Mouse (Mus musculus): ENCODE measurements around the gene Gm49337. TPM values are rescaled to one million over a fixed set of nuclear protein-coding genes. Genes with fewer than 3 reads are reported as not detected.
"Not testable (repeated sequence)": the region's sequence is repeated elsewhere in the genome, so short reads cannot be mapped to it uniquely, and the experiment has no call there.

The Gm49337 gene
- polyA plus RNA-seq, 1 experiment from 2014 or later = not detected

- Histone ChIP-seq H3K27ac (replicated peaks) (no peak overlapping the region), H3K4me3 (0 out of 2 replicates have a peak overlapping the region, but pooled peaks have one; percentile 3), H3K9me3 (no peaks in the 10 kb centered on the region), H3K27me3 (no peaks in the 10 kb centered on the region), H3K4me1 (replicated peaks) (peaks cover 6% of the 10 kb centered on the region; the same call in 1 of the 2 replicates), H3K4me2 (peak overlapping the region; percentile 47), H3K9ac (peak overlapping the region; percentile 20; the same call in 1 of the 2 replicates), H3K36me3 (no peaks in the 10 kb centered on the region)
- ATAC-seq (ENCODE audit: low FRiP score, low read depth) = no peak
- WGBS = 4% methylated on average over 12 of the region's 12 CpGs
Observed at GRCm38 (mm10) chr4:116182745-116183144, 9.6 kb downstream of the Gm49337 start.

- Histone ChIP-seq H3K9me3 (no peaks in the 10 kb centered on the region), H3K27me3 (no peaks in the 10 kb centered on the region), H3K27ac (replicated peaks) (no peak overlapping the region), H3K4me2 (no peak overlapping the region), H3K4me1 (replicated peaks) (peaks cover 6% of the 10 kb centered on the region; the same call in 1 of the 2 replicates), H3K36me3 (no peaks in the 10 kb centered on the region), H3K4me3 (no peak overlapping the region), H3K9ac (no peak overlapping the region)
- no peak for ATAC-seq (ENCODE audit: low FRiP score, low read depth)
- WGBS = 95% methylated on average over 4 of the region's 4 CpGs
Observed at GRCm38 (mm10) chr4:116185083-116185482, 11.9 kb downstream of the Gm49337 start.

GRCm38 (mm10) chr4:116192286-116192835, 19.2 kb downstream of the Gm49337 start:
- H3K9me3 ChIP-seq = no peaks in the 10 kb centered on the region

GRCm38 (mm10) chr4:116193583-116194383, 20.6 kb downstream of the Gm49337 start:
- Histone ChIP-seq H3K4me1 (replicated peaks) (no peaks in the 10 kb centered on the region), H3K9me3 (no peaks in the 10 kb centered on the region), H3K4me2 (no peak overlapping the region), H3K27me3 (no peaks in the 10 kb centered on the region), H3K27ac (replicated peaks) (no peak overlapping the region), H3K36me3 (no peaks in the 10 kb centered on the region), H3K4me3 (no peak overlapping the region), H3K9ac (no peak overlapping the region)
- ATAC-seq (ENCODE audit: low FRiP score, low read depth) = no peak
- WGBS = 77% methylated on average over 9 of the region's 9 CpGs

More at GRCm38 (mm10) chr4:116192286-116192835, 19.2 kb downstream of the Gm49337 start:
- 67% methylated on average over 4 of the region's 4 CpGs for WGBS
- no peaks in the 10 kb centered on the region for H3K36me3 ChIP-seq
- no peak overlapping the region for H3K4me3 ChIP-seq
- H3K27ac ChIP-seq (replicated peaks) = no peak overlapping the region
- H3K27me3 ChIP-seq = no peaks in the 10 kb centered on the region
- H3K4me2 ChIP-seq = no peak overlapping the region
- no peak for ATAC-seq (ENCODE audit: low FRiP score, low read depth)
- no peaks in the 10 kb centered on the region for H3K4me1 ChIP-seq (replicated peaks)
- no peak overlapping the region for H3K9ac ChIP-seq

- no peak overlapping the region for H3K9ac ChIP-seq
- H3K27ac ChIP-seq (replicated peaks) = no peak overlapping the region
- no peak overlapping the region for H3K4me3 ChIP-seq
- no peaks in the 10 kb centered on the region for H3K4me1 ChIP-seq (replicated peaks)
- H3K9me3 ChIP-seq = no peaks in the 10 kb centered on the region
- H3K36me3 ChIP-seq = no peaks in the 10 kb centered on the region
- no peaks in the 10 kb centered on the region for H3K27me3 ChIP-seq
- 78% methylated on average over 2 of the region's 2 CpGs for WGBS
- no peak for ATAC-seq (ENCODE audit: low FRiP score, low read depth)
- H3K4me2 ChIP-seq = no peak overlapping the region
Observed at GRCm38 (mm10) chr4:116198422-116198821, 25.2 kb downstream of the Gm49337 start.

GRCm38 (mm10) chr4:116204422-116204821, 31.2 kb downstream of the Gm49337 start:
- no peak overlapping the region for H3K4me3 ChIP-seq
- H3K9me3 ChIP-seq = no peaks in the 10 kb centered on the region
- no peaks in the 10 kb centered on the region for H3K27me3 ChIP-seq
- H3K36me3 ChIP-seq = no peaks in the 10 kb centered on the region
- H3K4me1 ChIP-seq (replicated peaks) = no peaks in the 10 kb centered on the region
- H3K27ac ChIP-seq (replicated peaks) = no peak overlapping the region
- no peak for ATAC-seq (ENCODE audit: low FRiP score, low read depth)
- H3K4me2 ChIP-seq = no peak overlapping the region
- WGBS = 68% methylated on average over 3 of the region's 3 CpGs
- H3K9ac ChIP-seq = no peak overlapping the region

- Histone ChIP-seq H3K27me3 (no peaks in the 10 kb centered on the region), H3K4me1 (replicated peaks) (no peaks in the 10 kb centered on the region), H3K4me2 (no peak overlapping the region), H3K27ac (replicated peaks) (no peak overlapping the region), H3K9ac (no peak overlapping the region), H3K4me3 (no peak overlapping the region), H3K36me3 (no peaks in the 10 kb centered on the region), H3K9me3 (no peaks in the 10 kb centered on the region)
- 83% methylated on average over 4 of the region's 4 CpGs for WGBS
- ATAC-seq (ENCODE audit: low FRiP score, low read depth) = no peak
Observed at GRCm38 (mm10) chr4:116206531-116206930, 33.3 kb downstream of the Gm49337 start.

GRCm38 (mm10) chr4:116208891-116209290, 35.7 kb downstream of the Gm49337 start:
- no peaks in the 10 kb centered on the region for H3K9me3 ChIP-seq
- H3K9ac ChIP-seq = no peak overlapping the region
- H3K4me1 ChIP-seq (replicated peaks) = no peaks in the 10 kb centered on the region
- H3K27ac ChIP-seq (replicated peaks) = no peak overlapping the region
- H3K27me3 ChIP-seq = no peaks in the 10 kb centered on the region
- H3K4me2 ChIP-seq = no peak overlapping the region
- no peak overlapping the region for H3K4me3 ChIP-seq
- H3K36me3 ChIP-seq = no peaks in the 10 kb centered on the region
- 84% methylated on average over 1 of the region's 1 CpGs for WGBS
- no peak for ATAC-seq (ENCODE audit: low FRiP score, low read depth)

GRCm38 (mm10) chr4:116215895-116216605, 42.9 kb downstream of the Gm49337 start:
- no peak for ATAC-seq (ENCODE audit: low FRiP score, low read depth)
- Histone ChIP-seq H3K9ac (no peak overlapping the region), H3K9me3 (no peaks in the 10 kb centered on the region), H3K27me3 (no peaks in the 10 kb centered on the region), H3K4me3 (no peak overlapping the region), H3K27ac (replicated peaks) (no peak overlapping the region), H3K4me2 (no peak overlapping the region), H3K4me1 (replicated peaks) (peaks cover 5% of the 10 kb centered on the region), H3K36me3 (no peaks in the 10 kb centered on the region)
- 90% methylated on average over 2 of the region's 2 CpGs for WGBS

- Histone ChIP-seq H3K4me1 (replicated peaks) (peaks cover 5% of the 10 kb centered on the region), H3K27ac (replicated peaks) (no peak overlapping the region), H3K9ac (no peak overlapping the region), H3K4me3 (no peak overlapping the region), H3K36me3 (no peaks in the 10 kb centered on the region), H3K4me2 (no peak overlapping the region), H3K9me3 (no peaks in the 10 kb centered on the region), H3K27me3 (no peaks in the 10 kb centered on the region)
- ATAC-seq (ENCODE audit: low FRiP score, low read depth) = no peak
- WGBS = 65% methylated on average over 2 of the region's 2 CpGs
Observed at GRCm38 (mm10) chr4:116217046-116217445, 43.9 kb downstream of the Gm49337 start.

GRCm38 (mm10) chr4:116217661-116218060, 44.5 kb downstream of the Gm49337 start:
- not testable (repeated sequence) for H3K4me2 ChIP-seq; H3K27ac ChIP-seq (replicated peaks); H3K27me3 ChIP-seq; H3K4me3 ChIP-seq; H3K9me3 ChIP-seq; H3K4me1 ChIP-seq (replicated peaks); H3K36me3 ChIP-seq; ATAC-seq (ENCODE audit: low FRiP score, low read depth); H3K9ac ChIP-seq
- WGBS = 85% methylated on average over 1 of the region's 1 CpGs

- Histone ChIP-seq H3K27ac (replicated peaks) (no peak overlapping the region), H3K27me3 (no peaks in the 10 kb centered on the region), H3K9ac (no peak overlapping the region), H3K4me1 (replicated peaks) (peaks cover 9% of the 10 kb centered on the region), H3K4me2 (no peak overlapping the region), H3K9me3 (no peaks in the 10 kb centered on the region), H3K4me3 (no peak overlapping the region), H3K36me3 (no peaks in the 10 kb centered on the region)
- 91% methylated on average over 1 of the region's 1 CpGs for WGBS
- no peak for ATAC-seq (ENCODE audit: low FRiP score, low read depth)
Observed at GRCm38 (mm10) chr4:116219056-116219455, 45.9 kb downstream of the Gm49337 start.
